Mouse (Mus musculus): ENCODE results near the gene Aym1.

Aym1 gene

GRCm38 (mm10) chr5:113407346-113407745 lies 50.3 kb downstream of the Aym1 start:
- DNase-seq (ENCODE audit: low spot score), result no peak

Data from lung, postnatal 25 days (tissue).